Mouse (Mus musculus): ENCODE results near the gene Fastk. TPM values are rescaled to one million over a fixed set of nuclear protein-coding genes. Genes with fewer than 3 reads are reported as not detected.
A peak's percentile ranks its signal among the peaks of the same experiment; 100 is the strongest.
"Not testable (repeated sequence)": the region's sequence is repeated elsewhere in the genome, so short reads cannot be mapped to it uniquely, and the experiment has no call there.

The Fastk gene
- polyA plus RNA-seq, 1 experiment from 2014 or later: 93.7 TPM

- no peak for ATAC-seq (ENCODE audit: insufficient read depth, low FRiP score, low TSS enrichment)
- no peak overlapping the region for H3K4me2 ChIP-seq (ENCODE audit: low read depth)
- no peaks in the 10 kb centered on the region for H3K4me1 ChIP-seq (ENCODE audit: control insufficient read depth, insufficient read depth, low read length)
- no peak for DNase-seq (ENCODE audit: low spot score)
- H3K9me3 ChIP-seq (ENCODE audit: control insufficient read depth, low read length): no peaks in the 10 kb centered on the region
- H3K27me3 ChIP-seq (ENCODE audit: control insufficient read depth, insufficient read depth, low read length): no peaks in the 10 kb centered on the region
- WGBS: 84% methylated on average over 6 of the region's 6 CpGs
- no peaks in the 10 kb centered on the region; the same call in 1 of the 2 replicates for H3K36me3 ChIP-seq (ENCODE audit: control insufficient read depth, insufficient read depth, low read length)
- no peak overlapping the region for H3K9ac ChIP-seq (ENCODE audit: low read length)
- H3K27ac ChIP-seq (ENCODE audit: low read depth, low read length): no peak overlapping the region
- H3K4me3 ChIP-seq (ENCODE audit: low read depth, low read length): no peak overlapping the region
Observed at GRCm38 (mm10) chr5:24404594-24405360, 40.3 kb downstream of the Fastk start.

- Histone ChIP-seq H3K4me1 (ENCODE audit: control insufficient read depth, insufficient read depth, low read length) (no peaks in the 10 kb centered on the region), H3K9me3 (ENCODE audit: control insufficient read depth, low read length) (no peaks in the 10 kb centered on the region), H3K9ac (ENCODE audit: low read length) (no peak overlapping the region), H3K27ac (ENCODE audit: low read depth, low read length) (no peak overlapping the region), H3K4me2 (ENCODE audit: low read depth) (no peak overlapping the region), H3K36me3 (ENCODE audit: control insufficient read depth, insufficient read depth, low read length) (no peaks in the 10 kb centered on the region; the same call in 1 of the 2 replicates), H3K27me3 (ENCODE audit: control insufficient read depth, insufficient read depth, low read length) (no peaks in the 10 kb centered on the region), H3K4me3 (ENCODE audit: low read depth, low read length) (no peak overlapping the region)
- DNase-seq (ENCODE audit: low spot score) (no peak), ATAC-seq (ENCODE audit: insufficient read depth, low FRiP score, low TSS enrichment) (no peak)
- 83% methylated on average over 9 of the region's 9 CpGs for WGBS
Observed at GRCm38 (mm10) chr5:24401969-24402368, 43.1 kb downstream of the Fastk start.

- H3K4me1 ChIP-seq (ENCODE audit: control insufficient read depth, insufficient read depth, low read length): no peaks in the 10 kb centered on the region
- no peak overlapping the region for H3K4me3 ChIP-seq (ENCODE audit: low read depth, low read length)
- WGBS: 96% methylated on average over 5 of the region's 5 CpGs
- H3K4me2 ChIP-seq (ENCODE audit: low read depth): no peak overlapping the region
- no peaks in the 10 kb centered on the region for H3K27me3 ChIP-seq (ENCODE audit: control insufficient read depth, insufficient read depth, low read length)
- DNase-seq (ENCODE audit: low spot score) (no peak), ATAC-seq (ENCODE audit: insufficient read depth, low FRiP score, low TSS enrichment) (no peak)
- no peaks in the 10 kb centered on the region for H3K9me3 ChIP-seq (ENCODE audit: control insufficient read depth, low read length)
- H3K36me3 ChIP-seq (ENCODE audit: control insufficient read depth, insufficient read depth, low read length): no peaks in the 10 kb centered on the region; the same call in 1 of the 2 replicates
- H3K9ac ChIP-seq (ENCODE audit: low read length): no peak overlapping the region
- no peak overlapping the region for H3K27ac ChIP-seq (ENCODE audit: low read depth, low read length)
Observed at GRCm38 (mm10) chr5:24400911-24401605, 44.0 kb downstream of the Fastk start.

- no peaks in the 10 kb centered on the region for H3K27me3 ChIP-seq (ENCODE audit: control insufficient read depth, insufficient read depth, low read length)
- H3K9ac ChIP-seq (ENCODE audit: low read length): no peak overlapping the region; the same call in 1 of the 2 replicates
- no peak overlapping the region for H3K27ac ChIP-seq (ENCODE audit: low read depth, low read length)
- DNase-seq (ENCODE audit: low spot score) (no peak), ATAC-seq (ENCODE audit: insufficient read depth, low FRiP score, low TSS enrichment) (no peak)
- H3K9me3 ChIP-seq (ENCODE audit: control insufficient read depth, low read length): no peaks in the 10 kb centered on the region
- H3K4me2 ChIP-seq (ENCODE audit: low read depth): no peak overlapping the region
- H3K36me3 ChIP-seq (ENCODE audit: control insufficient read depth, insufficient read depth, low read length): no peaks in the 10 kb centered on the region; the same call in 1 of the 2 replicates
- no peak overlapping the region for H3K4me3 ChIP-seq (ENCODE audit: low read depth, low read length)
- 82% methylated on average over 11 of the region's 11 CpGs for WGBS
- no peaks in the 10 kb centered on the region for H3K4me1 ChIP-seq (ENCODE audit: control insufficient read depth, insufficient read depth, low read length)
Observed at GRCm38 (mm10) chr5:24400362-24400761, 44.7 kb downstream of the Fastk start.

GRCm38 (mm10) chr5:24399686-24400085 is 45.4 kb downstream of the Fastk start:
- no peak for ATAC-seq (ENCODE audit: insufficient read depth, low FRiP score, low TSS enrichment)

GRCm38 (mm10) chr5:24396254-24396653 is 48.8 kb downstream of the Fastk start:
- not testable (repeated sequence) for H3K27ac ChIP-seq (ENCODE audit: low read depth, low read length); ATAC-seq (ENCODE audit: insufficient read depth, low FRiP score, low TSS enrichment); H3K9me3 ChIP-seq (ENCODE audit: control insufficient read depth, low read length); H3K36me3 ChIP-seq (ENCODE audit: control insufficient read depth, insufficient read depth, low read length); H3K4me2 ChIP-seq (ENCODE audit: low read depth); H3K4me3 ChIP-seq (ENCODE audit: low read depth, low read length); H3K27me3 ChIP-seq (ENCODE audit: control insufficient read depth, insufficient read depth, low read length); H3K4me1 ChIP-seq (ENCODE audit: control insufficient read depth, insufficient read depth, low read length); DNase-seq (ENCODE audit: low spot score); H3K9ac ChIP-seq (ENCODE audit: low read length)
- 89% methylated on average over 6 of the region's 6 CpGs for WGBS

More at GRCm38 (mm10) chr5:24399686-24400085, 45.4 kb downstream of the Fastk start:
- Histone ChIP-seq H3K9me3 (ENCODE audit: control insufficient read depth, low read length) (no peaks in the 10 kb centered on the region), H3K4me3 (ENCODE audit: low read depth, low read length) (no peak overlapping the region), H3K4me1 (ENCODE audit: control insufficient read depth, insufficient read depth, low read length) (no peaks in the 10 kb centered on the region), H3K9ac (ENCODE audit: low read length) (no peak overlapping the region), H3K36me3 (ENCODE audit: control insufficient read depth, insufficient read depth, low read length) (no peaks in the 10 kb centered on the region; the same call in 1 of the 2 replicates), H3K27ac (ENCODE audit: low read depth, low read length) (no peak overlapping the region), H3K4me2 (ENCODE audit: low read depth) (no peak overlapping the region), H3K27me3 (ENCODE audit: control insufficient read depth, insufficient read depth, low read length) (no peaks in the 10 kb centered on the region)
- no peak for DNase-seq (ENCODE audit: low spot score)
- 91% methylated on average over 10 of the region's 10 CpGs for WGBS

GRCm38 (mm10) chr5:24394165-24394894 is 50.8 kb downstream of the Fastk start:
- Histone ChIP-seq H3K4me1 (ENCODE audit: control insufficient read depth, insufficient read depth, low read length) (0 out of 2 replicates have a peak, but pooled peaks cover 2% of the 10 kb centered on the region), H3K27me3 (ENCODE audit: control insufficient read depth, insufficient read depth, low read length) (no peaks in the 10 kb centered on the region), H3K9me3 (ENCODE audit: control insufficient read depth, low read length) (no peaks in the 10 kb centered on the region), H3K4me2 (ENCODE audit: low read depth) (peak overlapping the region; percentile 38), H3K36me3 (ENCODE audit: control insufficient read depth, insufficient read depth, low read length) (no peaks in the 10 kb centered on the region), H3K9ac (ENCODE audit: low read length) (peak overlapping the region; percentile 55; the same call in 1 of the 2 replicates), H3K27ac (ENCODE audit: low read depth, low read length) (peak overlapping the region; percentile 53), H3K4me3 (ENCODE audit: low read depth, low read length) (peak overlapping the region; percentile 58)
- ATAC-seq (ENCODE audit: insufficient read depth, low FRiP score, low TSS enrichment): peak; percentile 95
- 1% methylated on average over 36 of the region's 36 CpGs for WGBS
- peak; percentile 96 for DNase-seq (ENCODE audit: low spot score)

GRCm38 (mm10) chr5:24393392-24393997 is 51.6 kb downstream of the Fastk start, which contains the start of gene Abcb8:
Gene Abcb8, plus strand, starts transcription at chr5:24393663.
- ATAC-seq (ENCODE audit: insufficient read depth, low FRiP score, low TSS enrichment) (no peak), DNase-seq (ENCODE audit: low spot score) (peak; percentile 78)
- Histone ChIP-seq H3K27ac (ENCODE audit: low read depth, low read length) (peak within 1 kb of the TSS; percentile 53), H3K4me3 (ENCODE audit: low read depth, low read length) (peak within 1 kb of the TSS; percentile 58), H3K27me3 (ENCODE audit: control insufficient read depth, insufficient read depth, low read length) (peaks cover 3% of the 10 kb centered on the region), H3K36me3 (ENCODE audit: control insufficient read depth, insufficient read depth, low read length) (no peaks in the 10 kb centered on the region), H3K4me2 (ENCODE audit: low read depth) (peak within 1 kb of the TSS; percentile 38), H3K9me3 (ENCODE audit: control insufficient read depth, low read length) (no peaks in the 10 kb centered on the region), H3K9ac (ENCODE audit: low read length) (peak within 1 kb of the TSS; percentile 55; the same call in 1 of the 2 replicates), H3K4me1 (ENCODE audit: control insufficient read depth, insufficient read depth, low read length) (0 out of 2 replicates have a peak, but pooled peaks cover 2% of the 10 kb centered on the region)
- 22% methylated on average over 7 of the region's 7 CpGs for WGBS
